Mouse (Mus musculus) embryonic fibroblast, embryonic 13.5 days (primary cell): Measurements from ENCODE around the gene Pan3.

Experiments
- CTCF ChIP-seq: IDR thresholded peaks from 2 replicates; pipeline ENCODE4 v1.5.1; 2011; ENCODE audit warnings: mild to moderate bottlenecking, control low read depth, low read length, moderate library complexity, borderline replicate concordance; ENCODE audit not compliant: insufficient read depth
- POLR2A ChIP-seq: IDR thresholded peaks from 2 replicates; pipeline ENCODE4 v1.6.1; 2011; ENCODE audit warnings: low read depth, mild to moderate bottlenecking, control low read depth, low read length, moderate library complexity

DNA sequence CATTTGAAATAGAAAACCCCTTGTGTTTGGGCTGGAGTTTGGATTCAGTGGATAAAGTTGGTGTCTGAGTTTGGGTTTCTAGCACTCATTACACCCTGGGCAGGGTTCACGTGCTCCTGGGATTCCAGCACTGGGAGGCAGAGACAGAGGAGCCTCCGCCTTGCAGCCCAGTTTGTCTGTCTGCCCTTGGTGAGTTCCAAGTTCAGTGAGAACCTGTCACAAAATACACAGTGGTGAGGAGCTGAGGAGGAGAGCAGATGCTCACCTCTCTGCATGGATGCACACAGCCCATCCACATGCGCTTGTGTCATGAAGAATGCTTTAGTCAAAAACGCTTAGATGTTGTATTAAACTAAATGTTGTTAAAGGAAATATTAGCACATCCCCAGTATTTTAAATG, 67.0 kb downstream of the Pan3 start:
- TF ChIP-seq CTCF (no peak), POLR2A (no peak)
